Mouse (Mus musculus): Measurements from ENCODE around the gene Atp8a1. TPM values are rescaled to one million over a fixed set of nuclear protein-coding genes. Genes with fewer than 3 reads are reported as not detected.
"Not testable (repeated sequence)": the region's sequence is repeated elsewhere in the genome, so short reads cannot be mapped to it uniquely, and the experiment has no call there.

The Atp8a1 gene
- polyA plus RNA-seq, 1 experiment from 2014 or later, result 50.8 TPM

- 64% methylated on average over 5 of the region's 5 CpGs for whole genome bisulfite sequencing
- H3K4me3 ChIP-seq (ENCODE audit: low read length), result no peak overlapping the region
- peaks cover 4% of the 10 kb centered on the region; the same call in 1 of the 2 replicates for H3K4me1 ChIP-seq (ENCODE audit: control insufficient read depth, insufficient read depth, low read depth, low read length)
- H3K27ac ChIP-seq (ENCODE audit: low read depth, low read length), result no peak overlapping the region
- no peaks in the 10 kb centered on the region for H3K27me3 ChIP-seq (replicated peaks; ENCODE audit: control insufficient read depth, insufficient read depth, low read length)
- H3K36me3 ChIP-seq (ENCODE audit: control insufficient read depth, insufficient read depth, low read length), result no peaks in the 10 kb centered on the region
- peak; percentile 29; the same call in 1 of the 2 replicates for ATAC-seq
- no peak overlapping the region for H3K4me2 ChIP-seq (ENCODE audit: low read length)
- no peaks in the 10 kb centered on the region for H3K9me3 ChIP-seq (ENCODE audit: control insufficient read depth, low read length)
- no peak overlapping the region for H3K9ac ChIP-seq (ENCODE audit: low read depth, low read length)
These were observed 27.8 kb downstream of the Atp8a1 start for GRCm38 (mm10) chr5:67819451-67819850.

DNA sequence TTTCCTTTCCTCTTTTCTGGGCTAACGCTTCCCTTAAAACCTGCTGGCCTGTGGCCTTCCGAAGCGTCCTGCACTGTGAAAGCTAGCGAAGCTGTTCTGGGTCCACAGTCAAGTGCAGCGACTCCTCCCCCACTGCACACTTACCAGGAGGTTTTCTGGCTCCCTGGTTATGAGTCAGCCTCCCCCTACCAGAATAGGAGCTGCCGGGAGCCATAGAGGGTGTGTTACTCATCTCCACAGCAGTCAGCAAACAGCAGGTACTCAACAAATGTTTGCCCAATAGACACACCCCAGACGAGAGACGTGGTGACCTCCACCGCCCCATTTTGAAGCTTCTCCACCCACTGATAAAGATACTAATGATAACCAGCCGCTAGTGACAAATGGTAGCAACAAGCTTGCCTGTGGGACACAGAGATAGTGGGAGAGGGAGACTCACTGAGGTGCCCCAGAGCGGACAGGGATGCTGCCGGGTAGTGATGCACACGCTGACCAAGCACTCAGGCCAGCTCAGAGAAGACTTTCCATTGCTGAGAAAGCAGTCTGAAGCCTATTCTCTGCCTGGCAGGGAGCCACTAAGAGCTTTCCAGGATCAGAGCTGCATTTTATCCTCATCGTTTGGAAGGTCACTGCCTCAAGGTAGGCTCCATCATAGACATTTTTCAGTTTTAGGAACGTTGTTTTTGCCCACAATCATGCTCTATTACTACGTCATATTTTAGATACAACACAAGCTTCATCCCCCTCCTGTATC, 31.5 kb downstream of the Atp8a1 start:
- Histone ChIP-seq H3K9ac (ENCODE audit: low read depth, low read length) (no peak overlapping the region), H3K27me3 (replicated peaks; ENCODE audit: control insufficient read depth, insufficient read depth, low read length) (no peaks in the 10 kb centered on the region), H3K27ac (ENCODE audit: low read depth, low read length) (peak overlapping the region; percentile 39; the same call in 1 of the 2 replicates), H3K9me3 (ENCODE audit: control insufficient read depth, low read length) (no peaks in the 10 kb centered on the region), H3K4me1 (ENCODE audit: control insufficient read depth, insufficient read depth, low read depth, low read length) (peaks cover 4% of the 10 kb centered on the region; the same call in 1 of the 2 replicates), H3K36me3 (ENCODE audit: control insufficient read depth, insufficient read depth, low read length) (peaks cover 4% of the 10 kb centered on the region; the same call in 1 of the 2 replicates), H3K4me2 (ENCODE audit: low read length) (no peak overlapping the region), H3K4me3 (ENCODE audit: low read length) (no peak overlapping the region)
- 63% methylated on average over 16 of the region's 16 CpGs for WGBS
- peak; percentile 50; the same call in 1 of the 2 replicates for ATAC-seq

- not testable (repeated sequence) for H3K27ac ChIP-seq (ENCODE audit: low read depth, low read length); H3K4me1 ChIP-seq (ENCODE audit: control insufficient read depth, insufficient read depth, low read depth, low read length); H3K36me3 ChIP-seq (ENCODE audit: control insufficient read depth, insufficient read depth, low read length); ATAC-seq; H3K9ac ChIP-seq (ENCODE audit: low read depth, low read length); H3K4me2 ChIP-seq (ENCODE audit: low read length); H3K9me3 ChIP-seq (ENCODE audit: control insufficient read depth, low read length); H3K4me3 ChIP-seq (ENCODE audit: low read length); H3K27me3 ChIP-seq (replicated peaks; ENCODE audit: control insufficient read depth, insufficient read depth, low read length)
- 85% methylated on average over 5 of the region's 8 CpGs for WGBS
These were observed 32.2 kb downstream of the Atp8a1 start for GRCm38 (mm10) chr5:67815060-67815459.

GRCm38 (mm10) chr5:67814437-67814965, 32.7 kb downstream of the Atp8a1 start:
- H3K4me3 ChIP-seq (ENCODE audit: low read length), result no peak overlapping the region
- no peak overlapping the region for H3K27ac ChIP-seq (ENCODE audit: low read depth, low read length)
- H3K4me1 ChIP-seq (ENCODE audit: control insufficient read depth, insufficient read depth, low read depth, low read length), result peaks cover 4% of the 10 kb centered on the region; the same call in 1 of the 2 replicates
- H3K9me3 ChIP-seq (ENCODE audit: control insufficient read depth, low read length), result no peaks in the 10 kb centered on the region
- ATAC-seq, result no peak
- peaks cover 4% of the 10 kb centered on the region; the same call in 1 of the 2 replicates for H3K36me3 ChIP-seq (ENCODE audit: control insufficient read depth, insufficient read depth, low read length)
- H3K4me2 ChIP-seq (ENCODE audit: low read length), result no peak overlapping the region
- no peaks in the 10 kb centered on the region for H3K27me3 ChIP-seq (replicated peaks; ENCODE audit: control insufficient read depth, insufficient read depth, low read length)
- H3K9ac ChIP-seq (ENCODE audit: low read depth, low read length), result no peak overlapping the region
- WGBS, result 93% methylated on average over 7 of the region's 7 CpGs

- H3K9ac ChIP-seq (ENCODE audit: low read depth, low read length), result no peak overlapping the region
- H3K4me2 ChIP-seq (ENCODE audit: low read length), result no peak overlapping the region
- H3K9me3 ChIP-seq (ENCODE audit: control insufficient read depth, low read length), result no peaks in the 10 kb centered on the region
- H3K27ac ChIP-seq (ENCODE audit: low read depth, low read length), result no peak overlapping the region
- no peak overlapping the region for H3K4me3 ChIP-seq (ENCODE audit: low read length)
- peaks cover 4% of the 10 kb centered on the region; the same call in 1 of the 2 replicates for H3K4me1 ChIP-seq (ENCODE audit: control insufficient read depth, insufficient read depth, low read depth, low read length)
- H3K36me3 ChIP-seq (ENCODE audit: control insufficient read depth, insufficient read depth, low read length), result peaks cover 6% of the 10 kb centered on the region; the same call in 1 of the 2 replicates
- 95% methylated on average over 5 of the region's 5 CpGs for WGBS
- H3K27me3 ChIP-seq (replicated peaks; ENCODE audit: control insufficient read depth, insufficient read depth, low read length), result no peaks in the 10 kb centered on the region
- ATAC-seq, result no peak
These were observed 33.9 kb downstream of the Atp8a1 start for GRCm38 (mm10) chr5:67813334-67813733.

- Histone ChIP-seq H3K9me3 (ENCODE audit: control insufficient read depth, low read length) (no peaks in the 10 kb centered on the region), H3K27me3 (replicated peaks; ENCODE audit: control insufficient read depth, insufficient read depth, low read length) (no peaks in the 10 kb centered on the region), H3K4me1 (ENCODE audit: control insufficient read depth, insufficient read depth, low read depth, low read length) (peaks cover 7% of the 10 kb centered on the region), H3K27ac (ENCODE audit: low read depth, low read length) (no peak overlapping the region), H3K9ac (ENCODE audit: low read depth, low read length) (no peak overlapping the region), H3K36me3 (ENCODE audit: control insufficient read depth, insufficient read depth, low read length) (no peaks in the 10 kb centered on the region), H3K4me2 (ENCODE audit: low read length) (no peak overlapping the region), H3K4me3 (ENCODE audit: low read length) (no peak overlapping the region)
- ATAC-seq, result peak; percentile 34; the same call in 1 of the 2 replicates
- 82% methylated on average over 17 of the region's 17 CpGs for WGBS
These were observed 44.8 kb downstream of the Atp8a1 start for GRCm38 (mm10) chr5:67802174-67803030.

GRCm38 (mm10) chr5:67800801-67801200, 46.4 kb downstream of the Atp8a1 start:
- no peak overlapping the region for H3K4me2 ChIP-seq (ENCODE audit: low read length)
- no peak for ATAC-seq
- 70% methylated on average over 8 of the region's 8 CpGs for WGBS
- H3K4me1 ChIP-seq (ENCODE audit: control insufficient read depth, insufficient read depth, low read depth, low read length), result peaks cover 13% of the 10 kb centered on the region
- H3K9me3 ChIP-seq (ENCODE audit: control insufficient read depth, low read length), result no peaks in the 10 kb centered on the region
- H3K27ac ChIP-seq (ENCODE audit: low read depth, low read length), result no peak overlapping the region
- no peaks in the 10 kb centered on the region for H3K27me3 ChIP-seq (replicated peaks; ENCODE audit: control insufficient read depth, insufficient read depth, low read length)
- H3K9ac ChIP-seq (ENCODE audit: low read depth, low read length), result no peak overlapping the region
- H3K4me3 ChIP-seq (ENCODE audit: low read length), result no peak overlapping the region
- no peaks in the 10 kb centered on the region for H3K36me3 ChIP-seq (ENCODE audit: control insufficient read depth, insufficient read depth, low read length)

- no peaks in the 10 kb centered on the region for H3K36me3 ChIP-seq (ENCODE audit: control insufficient read depth, insufficient read depth, low read length)
- no peak overlapping the region for H3K9ac ChIP-seq (ENCODE audit: low read depth, low read length)
- no peaks in the 10 kb centered on the region for H3K9me3 ChIP-seq (ENCODE audit: control insufficient read depth, low read length)
- H3K4me1 ChIP-seq (ENCODE audit: control insufficient read depth, insufficient read depth, low read depth, low read length), result peaks cover 13% of the 10 kb centered on the region
- no peak overlapping the region for H3K4me3 ChIP-seq (ENCODE audit: low read length)
- H3K27me3 ChIP-seq (replicated peaks; ENCODE audit: control insufficient read depth, insufficient read depth, low read length), result no peaks in the 10 kb centered on the region
- WGBS, result 85% methylated on average over 7 of the region's 7 CpGs
- no peak for ATAC-seq
- H3K4me2 ChIP-seq (ENCODE audit: low read length), result no peak overlapping the region
- no peak overlapping the region for H3K27ac ChIP-seq (ENCODE audit: low read depth, low read length)
These were observed 47.4 kb downstream of the Atp8a1 start for GRCm38 (mm10) chr5:67799785-67800184.

DNA sequence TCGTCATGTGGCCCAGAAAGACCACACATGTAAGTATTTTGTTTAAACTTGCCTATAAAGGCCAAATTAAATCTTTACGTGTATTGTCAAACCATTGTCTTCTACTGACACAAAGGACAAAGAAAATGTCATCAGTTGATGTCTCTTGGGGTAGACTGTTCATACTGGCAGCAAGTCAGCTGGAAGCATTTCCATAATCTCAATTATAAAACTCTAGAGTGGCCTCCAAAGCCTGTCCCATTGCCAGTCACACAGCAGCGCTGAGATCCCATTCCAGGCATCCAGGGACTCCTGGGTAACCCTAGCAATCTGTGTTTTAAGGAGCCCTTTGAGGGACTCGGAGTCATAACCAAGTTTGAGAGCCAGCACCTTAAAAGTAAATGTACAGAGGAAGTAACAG, 48.9 kb downstream of the Atp8a1 start:
- 46% methylated on average over 4 of the region's 4 CpGs for WGBS
- Histone ChIP-seq H3K4me3 (ENCODE audit: low read length) (no peak overlapping the region), H3K27me3 (replicated peaks; ENCODE audit: control insufficient read depth, insufficient read depth, low read length) (no peaks in the 10 kb centered on the region), H3K4me1 (ENCODE audit: control insufficient read depth, insufficient read depth, low read depth, low read length) (peaks cover 13% of the 10 kb centered on the region), H3K9ac (ENCODE audit: low read depth, low read length) (no peak overlapping the region), H3K4me2 (ENCODE audit: low read length) (no peak overlapping the region), H3K27ac (ENCODE audit: low read depth, low read length) (no peak overlapping the region), H3K36me3 (ENCODE audit: control insufficient read depth, insufficient read depth, low read length) (no peaks in the 10 kb centered on the region), H3K9me3 (ENCODE audit: control insufficient read depth, low read length) (no peaks in the 10 kb centered on the region)
- ATAC-seq, result peak; percentile 26; the same call in 1 of the 2 replicates

Data from hindbrain, embryonic 16.5 days (tissue).